Mouse (Mus musculus): Measurements from ENCODE around the gene Rps6kb1.

Rps6kb1 gene

DNA sequence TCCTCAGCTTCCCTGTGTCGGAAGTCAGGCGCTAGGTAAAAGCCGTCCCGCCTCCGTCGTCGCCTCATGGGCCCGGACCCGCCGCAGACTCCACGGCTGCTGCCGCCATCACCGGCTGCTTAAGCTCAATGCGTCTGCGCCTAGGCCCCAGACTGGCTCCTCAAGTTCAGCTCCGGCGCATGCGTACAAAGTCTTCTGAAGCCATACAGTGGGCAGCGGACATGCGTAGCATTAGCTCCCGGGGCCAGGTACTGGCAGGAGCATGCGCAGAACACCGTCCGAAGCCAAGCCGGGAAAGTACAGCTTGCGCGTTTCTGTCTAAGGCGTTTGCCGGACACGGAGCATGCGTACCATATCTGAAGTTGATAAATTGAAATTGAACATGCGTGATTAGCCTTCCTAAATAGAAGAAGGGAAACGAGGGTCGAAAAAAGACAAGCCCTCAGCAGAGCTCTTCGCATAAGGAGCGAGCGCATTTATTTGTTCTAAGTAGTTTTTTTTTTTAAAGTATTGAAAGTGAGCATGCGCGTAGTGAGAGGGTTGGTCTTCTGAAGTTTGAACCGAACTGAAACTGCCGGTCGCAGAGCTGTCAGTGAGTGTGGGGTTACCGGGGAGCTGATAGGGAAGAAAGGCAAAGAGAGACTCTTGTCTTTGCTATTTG lies at the start of gene Rps6kb1, which contains the start of gene Tubd1:
Gene Rps6kb1 (minus strand): TSS at position 167 of the 661 bp plus-strand sequence.
Gene Tubd1 (plus strand): TSS at position 353 of the 661 bp plus-strand sequence.
- peak; percentile 98 for DNase-seq (ENCODE audit: low spot score)

DNA sequence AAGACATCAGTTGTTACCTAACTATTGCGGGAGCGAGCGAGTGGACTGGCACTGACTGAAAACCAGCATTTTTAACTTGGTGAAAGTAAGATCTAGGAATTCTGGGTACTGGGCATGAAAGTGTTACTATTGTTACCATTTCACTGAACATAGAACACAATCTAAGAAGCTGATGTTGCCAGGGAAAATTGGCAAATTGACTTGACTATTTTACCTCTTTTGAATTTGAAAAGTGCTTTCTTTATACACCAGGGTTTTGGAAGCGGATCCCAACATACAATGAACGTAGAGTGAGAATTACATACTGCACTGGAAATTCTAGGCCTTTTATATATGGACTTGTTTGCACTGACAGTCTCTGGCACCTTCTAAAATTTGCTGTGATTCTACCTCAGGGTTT lies 48.8 kb upstream of the Rps6kb1 start:
- DNase-seq (ENCODE audit: low spot score), result no peak

DNA sequence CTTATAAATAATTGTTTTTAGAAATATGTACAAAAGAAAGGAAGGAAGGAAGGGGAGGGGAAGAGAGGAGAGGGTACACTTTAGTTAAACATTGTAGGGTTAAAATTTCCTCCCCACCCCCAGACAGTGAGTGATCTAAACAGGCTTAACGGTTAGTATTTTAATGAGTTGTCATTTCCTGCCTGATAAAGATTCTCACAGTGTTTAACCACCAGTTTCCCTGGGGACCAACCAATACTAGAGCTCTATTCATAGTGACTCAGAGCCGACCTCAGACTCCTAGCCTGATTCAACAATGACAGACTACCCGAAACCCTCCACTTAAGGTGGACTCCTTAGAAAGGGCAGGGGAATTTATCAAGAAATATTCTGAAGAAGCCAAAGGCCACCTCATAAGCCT lies 48.4 kb upstream of the Rps6kb1 start:
- DNase-seq (ENCODE audit: low spot score), result no peak

DNA sequence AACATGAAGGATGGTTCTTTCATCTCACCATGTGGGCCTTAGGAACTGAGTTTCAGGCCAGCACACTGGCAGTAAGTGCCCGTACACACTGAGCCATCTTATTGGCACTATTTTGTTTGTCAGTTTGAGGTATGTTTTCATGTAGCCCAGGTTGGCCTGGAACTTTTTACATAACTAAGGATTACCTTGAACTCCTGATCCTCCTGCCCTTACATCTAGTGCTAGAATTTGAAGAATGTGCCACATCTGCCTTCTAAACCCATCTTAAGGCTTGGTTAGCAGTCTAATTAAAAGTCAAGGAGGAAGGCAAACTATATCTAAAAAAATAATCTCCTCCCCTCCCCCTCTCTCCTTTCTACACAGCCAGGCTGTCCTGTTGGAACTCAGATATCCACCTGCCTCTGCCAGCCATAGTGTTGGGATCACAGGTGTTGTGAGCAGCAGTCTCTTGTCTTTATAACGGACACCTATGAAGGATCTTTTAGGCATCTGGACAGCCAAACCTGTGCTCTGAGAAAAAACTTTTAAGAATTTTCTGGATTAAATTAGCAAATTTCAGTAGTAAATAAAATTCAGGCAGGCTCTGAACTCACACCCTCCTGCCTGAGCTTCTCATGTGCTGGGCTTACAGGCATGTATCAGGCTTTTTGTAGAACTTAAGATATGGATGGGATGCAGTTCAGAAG lies 47.5 kb upstream of the Rps6kb1 start:
- no peak for DNase-seq (ENCODE audit: low spot score)

DNA sequence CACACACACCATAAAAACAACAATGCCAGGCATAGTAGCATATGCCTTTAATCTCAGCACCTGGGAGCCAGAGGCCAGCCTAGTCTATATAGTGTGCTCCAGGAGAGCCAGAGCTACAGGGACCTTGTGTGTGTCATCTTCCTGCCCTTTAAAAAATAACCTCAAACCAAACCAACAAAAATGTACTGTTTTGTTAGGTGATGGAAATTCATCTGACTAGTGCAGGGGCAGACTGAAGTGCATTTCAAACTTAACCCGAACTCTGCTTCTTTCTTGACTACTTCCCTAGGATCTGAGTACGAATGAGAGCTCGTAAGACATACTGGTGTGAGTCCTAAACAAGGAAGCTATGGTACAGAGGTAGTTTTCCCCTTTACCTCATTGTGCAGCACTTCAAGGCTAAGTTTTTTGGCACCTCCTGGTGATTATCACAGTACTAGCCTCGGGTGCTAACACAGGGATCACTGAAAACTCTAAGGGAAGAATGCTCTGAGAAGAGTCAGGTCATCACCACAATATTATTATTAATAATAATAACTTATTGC lies 46.8 kb upstream of the Rps6kb1 start:
- no peak for DNase-seq (ENCODE audit: low spot score)

DNA sequence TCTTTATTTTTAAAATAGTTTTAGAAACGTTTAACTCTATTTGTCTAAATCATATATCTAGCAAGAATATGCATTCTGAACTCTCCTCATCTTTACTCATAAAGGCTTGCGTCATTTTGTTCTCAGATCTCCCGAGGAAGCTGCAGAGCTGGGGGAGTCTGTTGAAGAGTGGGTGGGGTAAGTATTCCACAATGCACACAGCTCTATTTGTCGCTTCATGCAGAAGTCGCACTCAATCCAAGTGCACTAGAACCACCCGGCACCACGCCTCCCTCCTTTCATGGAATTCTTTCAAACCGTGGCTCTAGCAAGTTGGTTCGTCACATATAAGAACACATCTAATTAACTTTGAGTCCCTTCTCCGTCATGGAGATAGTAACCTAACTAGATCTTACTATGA lies 46.0 kb upstream of the Rps6kb1 start:
- DNase-seq (ENCODE audit: low spot score), result no peak

DNA sequence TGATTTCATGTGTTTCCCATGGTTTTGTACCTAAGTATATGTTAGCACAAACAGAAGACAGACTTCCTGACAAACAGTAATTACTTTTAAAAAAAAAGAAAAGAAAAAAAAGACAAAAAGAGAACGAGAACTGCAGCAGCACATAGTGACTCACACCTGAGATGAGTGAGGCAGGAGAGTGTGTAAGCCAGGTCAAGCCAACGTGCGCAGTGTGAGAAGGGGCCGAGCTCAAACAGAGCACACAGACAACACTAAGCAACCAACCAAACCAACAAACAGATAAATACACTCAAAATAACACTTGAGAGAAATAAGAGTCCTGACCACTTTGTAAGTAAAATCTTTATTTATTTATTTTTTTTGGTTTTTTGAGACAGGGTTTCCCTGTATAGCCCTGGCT lies 45.5 kb upstream of the Rps6kb1 start:
- DNase-seq (ENCODE audit: low spot score), result no peak

DNA sequence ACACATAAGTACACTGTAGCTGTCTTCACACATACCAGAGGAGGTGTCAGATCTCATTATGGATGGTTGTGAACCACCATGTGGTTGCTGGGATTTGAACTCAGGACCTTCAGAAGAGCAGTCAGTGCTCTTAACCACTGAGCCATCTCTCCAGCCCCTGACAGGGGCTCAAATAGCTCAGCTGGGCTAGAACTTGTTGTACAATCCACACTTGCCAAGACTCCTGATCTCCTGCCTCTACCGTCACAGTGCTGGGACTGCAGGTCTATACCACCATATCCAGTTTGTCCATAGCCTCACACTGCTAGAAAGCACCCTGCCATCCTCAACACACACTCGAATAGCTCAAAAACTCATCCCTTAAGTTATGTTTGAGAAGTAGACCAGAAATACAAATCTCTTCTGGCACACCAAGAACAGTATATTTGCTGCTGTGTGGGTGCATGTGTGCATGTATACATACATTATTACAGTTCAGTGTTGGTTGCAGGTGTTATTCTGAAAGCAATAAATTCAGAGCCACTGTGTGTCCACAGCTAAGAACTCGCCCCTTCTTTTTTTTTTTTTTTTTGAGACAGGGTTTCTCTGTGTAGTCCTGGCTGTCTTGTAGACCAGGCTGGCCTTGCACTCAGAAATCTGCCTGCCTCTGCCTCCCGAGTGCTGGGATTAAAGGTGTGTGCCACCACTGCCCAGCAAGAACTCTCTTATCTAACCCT lies 44.1 kb upstream of the Rps6kb1 start:
- DNase-seq (ENCODE audit: low spot score), result no peak

DNA sequence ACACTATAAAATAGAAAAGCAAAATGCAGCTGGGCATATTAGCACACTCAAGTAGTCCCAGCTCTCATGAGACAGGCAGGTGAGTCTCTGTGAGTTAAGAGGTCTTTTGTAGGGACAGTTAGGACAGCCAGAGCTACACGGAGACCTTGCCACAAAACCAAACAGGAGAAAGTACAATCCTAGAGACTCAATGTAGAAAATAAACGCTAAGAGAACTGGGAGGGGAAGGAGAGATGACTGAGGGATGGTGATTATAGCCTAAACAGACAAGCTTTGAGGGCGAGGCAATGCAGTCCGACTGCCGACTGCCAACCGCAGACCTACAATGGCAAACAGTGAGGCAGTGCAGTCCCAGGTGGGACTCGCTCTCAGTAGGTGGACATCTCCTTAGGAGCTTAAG lies 43.2 kb upstream of the Rps6kb1 start:
- no peak for DNase-seq (ENCODE audit: low spot score)

DNA sequence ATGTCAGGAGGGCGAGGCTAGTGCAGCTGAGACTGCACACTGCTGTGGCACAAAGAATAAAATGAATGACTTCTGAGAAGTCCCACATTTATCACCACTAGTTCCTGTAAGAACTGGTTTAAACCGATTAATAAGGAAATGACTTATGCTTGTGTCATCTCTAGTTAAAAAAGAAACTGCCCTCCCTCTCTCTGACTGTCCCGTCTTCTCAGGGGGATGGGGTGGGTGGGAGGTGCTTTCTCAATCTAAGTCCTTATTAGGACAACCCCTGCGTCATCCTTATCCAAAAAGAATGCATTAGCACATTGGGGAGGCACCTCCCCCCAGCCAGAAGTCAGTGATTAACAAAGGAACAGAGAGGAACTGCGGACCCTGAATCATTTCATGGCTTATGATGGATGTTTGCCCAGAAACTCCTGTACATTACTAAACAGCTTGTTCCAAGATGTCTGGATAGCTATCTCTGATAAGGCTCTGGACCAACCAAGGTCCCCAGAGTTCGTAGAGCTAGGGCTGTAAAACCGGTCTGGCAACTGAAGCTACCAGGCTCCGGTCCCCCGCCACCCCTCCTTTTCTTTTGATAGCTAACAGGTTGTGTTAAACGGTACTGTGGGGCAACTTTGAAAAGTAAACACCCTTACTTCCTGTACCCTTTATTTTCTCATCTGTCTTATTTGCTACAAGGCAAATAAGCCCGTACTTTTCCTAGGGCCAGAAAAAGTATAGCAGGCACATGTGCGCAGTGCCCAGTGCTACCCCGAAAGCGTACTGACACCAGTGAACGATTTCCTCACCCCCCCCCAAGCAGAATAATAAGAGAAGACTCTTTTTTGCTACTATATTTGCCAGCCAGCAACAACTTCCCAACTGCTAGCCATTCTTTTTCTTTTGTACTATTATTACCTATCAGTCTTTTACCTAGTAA lies 42.5 kb upstream of the Rps6kb1 start:
- no peak for DNase-seq (ENCODE audit: low spot score)

DNA sequence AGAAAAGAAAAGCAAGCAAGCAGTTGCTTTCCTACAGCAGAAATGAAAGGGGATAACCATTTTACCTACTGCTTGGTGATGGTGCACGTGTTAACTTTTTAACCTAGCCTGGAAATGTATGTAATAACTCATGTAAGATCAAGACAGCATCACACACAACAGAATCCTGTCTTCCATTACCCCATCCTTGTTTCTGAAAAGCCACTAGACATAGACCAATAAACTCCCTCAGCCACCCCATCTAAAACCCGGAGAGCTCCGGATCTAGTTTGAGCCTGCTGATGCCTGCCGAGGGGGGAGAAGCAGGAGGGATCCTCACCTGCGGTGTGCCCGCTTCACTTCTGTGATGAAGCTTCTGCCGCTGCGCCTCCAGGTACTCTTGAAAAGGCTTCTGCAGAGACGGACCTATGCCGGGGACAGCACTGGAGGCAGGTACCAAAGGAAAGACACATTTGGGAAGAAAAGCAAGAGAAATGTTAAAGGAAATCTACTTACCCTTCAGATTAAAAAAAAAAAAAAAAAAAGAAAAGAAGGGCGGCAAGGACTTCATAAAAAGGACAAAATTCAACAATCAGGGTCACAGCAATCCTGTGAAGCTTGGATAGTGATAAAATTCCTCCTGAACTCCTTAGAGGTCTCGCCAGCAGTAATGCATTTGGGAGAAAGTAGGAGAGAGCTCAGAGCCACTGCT lies 41.7 kb upstream of the Rps6kb1 start:
- DNase-seq (ENCODE audit: low spot score), result no peak

DNA sequence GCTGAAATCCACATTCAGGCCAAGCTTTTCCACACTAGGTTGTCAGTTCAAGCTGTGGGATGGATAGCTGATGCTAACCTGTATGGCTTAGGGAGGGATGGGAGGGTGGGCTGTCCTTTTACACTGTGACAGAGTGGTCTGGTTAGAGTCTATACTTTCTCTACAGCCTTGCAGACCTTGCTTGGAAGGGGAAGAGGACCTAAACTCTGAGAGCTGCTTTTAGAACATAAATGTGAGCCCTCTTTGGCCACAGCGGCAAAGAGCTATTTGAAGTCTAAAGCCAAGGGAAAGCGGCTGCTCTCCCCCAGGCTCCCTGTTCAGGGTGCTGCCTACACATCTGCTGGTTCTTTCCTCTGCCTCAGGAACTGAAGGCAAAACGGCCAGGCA lies 41.0 kb upstream of the Rps6kb1 start:
- DNase-seq (ENCODE audit: low spot score), result no peak

DNA sequence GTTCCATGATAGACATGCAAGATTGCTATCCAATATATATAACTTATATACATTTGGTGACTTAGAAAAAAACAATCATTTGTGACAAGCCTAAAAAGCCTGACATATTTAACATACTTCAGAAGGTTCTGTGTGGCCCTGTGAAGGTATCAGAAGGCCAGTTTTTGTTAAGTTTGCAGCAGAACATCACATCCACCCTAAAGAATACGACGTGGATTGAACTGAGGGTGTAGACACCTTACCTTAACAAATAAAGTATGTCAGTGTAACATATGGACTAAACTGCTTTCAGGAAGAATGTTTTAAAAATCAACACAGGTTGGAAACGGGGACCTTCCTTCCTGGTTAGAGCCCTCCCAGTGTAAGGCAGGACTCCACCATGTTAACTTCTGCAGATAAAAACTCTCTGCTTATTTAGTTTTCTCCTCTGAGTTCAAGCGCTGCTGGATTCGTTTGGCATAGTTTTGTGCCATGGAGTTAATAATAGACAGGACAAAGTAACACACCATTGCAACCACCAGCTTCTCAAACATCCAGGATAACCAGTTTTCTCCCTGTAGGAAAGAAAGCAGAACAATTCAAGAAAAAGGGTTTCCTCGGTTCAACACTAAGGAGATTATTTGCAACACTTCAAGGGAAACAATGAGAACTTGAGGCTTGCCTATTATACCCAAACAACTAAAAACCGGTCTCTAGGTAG lies 40.4 kb upstream of the Rps6kb1 start:
- no peak for DNase-seq (ENCODE audit: low spot score)

DNA sequence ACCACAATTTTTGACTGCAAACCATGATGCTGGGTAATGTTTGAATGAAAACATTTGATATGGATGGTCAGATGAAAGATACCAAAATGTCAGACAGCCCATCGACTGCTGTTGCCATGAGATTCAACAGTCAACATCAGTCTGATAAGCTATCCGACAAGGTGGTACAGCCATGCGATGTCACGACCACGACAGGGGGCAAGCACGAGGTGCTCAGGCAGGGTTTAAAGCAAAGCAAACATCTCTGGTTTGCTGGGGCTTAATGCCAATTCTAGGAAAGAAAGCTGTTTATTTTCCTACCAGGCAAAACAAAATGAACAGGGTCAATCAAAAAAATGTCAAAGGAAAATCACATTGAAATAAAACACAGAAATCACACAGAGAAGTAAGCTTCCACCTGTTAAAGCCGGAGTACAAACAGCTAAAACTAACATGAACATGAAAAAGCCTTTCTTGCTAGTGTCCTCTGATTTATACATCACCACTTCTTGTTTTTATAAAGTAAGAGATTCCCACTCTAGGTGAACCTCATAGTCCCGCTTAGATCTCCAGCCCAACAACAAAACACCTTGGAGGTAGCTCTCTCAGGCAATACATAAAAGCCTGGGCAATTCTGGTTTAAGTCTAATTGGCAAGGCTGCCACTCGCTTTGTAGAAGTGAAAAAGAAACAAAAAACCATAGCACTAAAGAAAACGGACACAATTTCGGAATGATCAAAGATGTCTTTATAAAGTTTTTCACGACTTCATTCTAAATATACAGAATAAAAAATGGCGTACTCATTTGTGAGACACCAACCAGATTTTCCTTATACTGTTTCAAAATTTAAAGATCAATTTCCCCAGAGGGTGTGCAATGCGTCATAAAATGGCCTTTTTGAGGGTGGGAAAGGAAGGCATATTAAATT lies 39.6 kb upstream of the Rps6kb1 start:
- no peak for DNase-seq (ENCODE audit: low spot score)

DNA sequence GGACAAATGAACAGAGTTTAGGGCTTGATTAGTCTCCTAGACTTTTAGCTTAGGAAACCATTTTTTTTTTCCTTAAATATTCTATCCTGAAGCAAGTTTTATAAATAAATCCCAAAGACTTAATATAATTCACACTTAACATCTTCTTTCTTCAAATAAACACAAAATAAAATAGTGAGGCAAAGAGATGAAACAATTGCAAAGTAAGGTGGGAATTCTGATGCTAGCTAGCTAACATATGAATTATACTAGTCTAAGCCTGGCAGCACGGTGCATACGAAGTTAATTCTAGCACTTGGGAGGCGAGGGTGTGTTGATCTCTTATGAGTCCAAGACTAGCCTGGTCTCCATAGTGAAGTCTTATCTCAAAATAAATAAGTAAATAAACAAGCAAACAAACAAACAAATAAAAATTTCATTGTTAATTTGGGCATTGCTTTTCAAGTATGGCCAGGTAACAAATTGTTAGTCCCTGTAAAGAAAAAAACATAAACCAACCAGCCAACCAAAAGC lies 38.8 kb upstream of the Rps6kb1 start:
- DNase-seq (ENCODE audit: low spot score), result no peak

DNA sequence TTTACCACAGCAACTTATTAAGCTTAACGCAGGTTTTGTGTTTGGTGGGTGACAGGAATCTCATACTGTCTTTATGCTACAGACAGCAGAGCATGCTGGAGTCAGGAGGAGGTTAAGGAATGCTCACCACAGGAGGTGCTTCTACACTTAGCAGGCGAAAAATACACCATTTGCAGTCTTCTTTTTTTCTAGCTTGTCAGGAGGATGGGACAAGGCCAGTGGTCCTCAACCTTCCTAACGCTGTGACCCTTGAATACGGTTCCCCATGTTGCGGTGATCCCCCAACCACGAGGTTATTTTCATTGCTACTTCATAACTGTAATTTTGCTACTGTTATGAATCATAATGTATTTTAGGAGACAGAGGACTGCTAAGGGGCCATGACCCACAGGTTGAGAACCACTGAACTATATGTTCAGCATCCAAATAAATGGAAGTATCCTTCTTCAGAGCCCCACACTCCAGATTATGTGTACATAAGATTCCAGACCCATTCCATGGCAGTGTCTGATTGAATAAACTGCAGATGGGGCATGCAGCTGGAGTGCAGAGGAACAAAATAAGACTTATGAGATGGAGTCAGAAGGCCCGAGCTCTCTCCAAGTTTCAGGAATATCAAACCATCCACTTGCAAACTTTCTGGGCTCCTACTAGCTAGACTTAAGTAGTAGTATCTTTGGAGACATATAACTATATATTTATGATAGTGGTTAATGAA lies 38.1 kb upstream of the Rps6kb1 start:
- DNase-seq (ENCODE audit: low spot score), result no peak

DNA sequence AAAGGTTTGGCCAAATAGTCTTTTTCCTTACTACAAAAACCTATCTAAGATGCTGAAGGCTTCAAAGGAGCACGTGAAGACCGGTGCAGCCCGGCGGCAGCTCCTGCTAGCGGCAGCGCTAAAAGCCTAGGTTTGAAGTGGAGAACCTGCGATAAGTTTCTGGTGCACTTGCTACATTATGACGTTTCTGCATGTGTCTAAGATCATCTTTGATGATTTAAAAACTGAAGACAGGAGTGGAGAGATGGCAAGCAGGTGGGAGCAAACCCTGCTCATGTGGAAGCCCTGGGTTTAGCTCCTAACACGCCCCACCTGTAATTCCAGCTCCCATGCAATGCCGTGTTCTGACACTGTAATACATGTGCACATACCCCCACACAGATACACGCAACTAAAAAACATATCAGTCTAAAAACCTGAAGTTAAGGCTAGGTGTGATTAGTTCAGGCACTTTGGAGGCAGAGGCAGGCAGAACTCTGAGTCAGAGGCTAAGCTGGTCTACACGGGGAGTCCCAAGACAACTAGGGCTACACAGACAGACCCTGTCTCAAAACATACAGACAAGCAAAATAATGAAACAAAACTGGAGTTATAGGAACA lies 37.4 kb upstream of the Rps6kb1 start:
- DNase-seq (ENCODE audit: low spot score), result no peak

DNA sequence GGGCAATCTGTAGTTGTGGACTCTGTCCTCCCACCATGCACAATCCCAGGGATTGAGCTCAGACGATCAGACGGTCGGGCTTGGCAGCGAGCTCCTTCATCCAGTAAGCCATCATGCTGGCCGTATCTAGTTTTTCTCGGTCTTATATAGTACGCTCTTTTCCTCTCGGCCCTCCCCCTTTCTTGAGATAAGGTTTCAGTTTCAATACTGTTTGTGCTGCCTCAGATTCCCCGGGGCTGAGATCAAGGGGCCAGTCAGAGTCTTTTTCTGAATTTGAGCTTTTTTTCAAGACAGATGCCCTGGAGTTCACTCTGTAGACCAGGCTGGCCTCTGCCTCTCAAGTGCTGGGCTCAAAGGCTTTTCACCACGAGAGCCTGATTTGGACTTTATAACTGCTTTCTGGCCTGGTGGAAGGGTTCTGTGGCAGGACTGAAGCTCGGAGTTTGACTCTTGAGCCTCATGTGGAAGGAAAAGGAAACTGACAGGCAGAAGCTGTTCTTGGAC lies 36.7 kb upstream of the Rps6kb1 start:
- no peak for DNase-seq (ENCODE audit: low spot score)
